Mouse (Mus musculus): ENCODE data around the gene Cnfn.

- TF ChIP-seq POLR2A (IDR thresholded peaks at IDR 0.05; ENCODE audit: low read depth, low read length) (no peak), CTCF (IDR thresholded peaks at IDR 0.05; ENCODE audit: extremely low read depth, insufficient read depth, insufficient read length, insufficient replicate concordance) (no peak)
Measured at GRCm38 (mm10) chr7:25410969-25411615, 41.6 kb upstream of the Cnfn start.
